Mouse (Mus musculus) midbrain, postnatal 0 days (tissue): ENCODE measurements at regions not wholly inside any gene's neighbourhood (a gene's known extent, or its start where the extent isn't known, plus 50 kb on each side); places are given as distances from the start of the nearest gene placed in this dataset.
A peak's percentile ranks its signal among the peaks of the same experiment; 100 is the strongest.

ENCODE experiments used
- ATAC-seq: fragments of 200-750 bp; cut with Nextera tagmentation; 2 replicates; pipeline ENCODE4 v1.8.0; 2017; ENCODE audit warnings: moderate number of reproducible peaks, mild to moderate bottlenecking, moderate TSS enrichment, moderate library complexity; ENCODE audit not compliant: low FRiP score
- DNase-seq: peaks from one replicate; pipeline ENCODE4 v3.0.0-alpha.2; 2015; ENCODE audit warnings: low spot score
- H3K27ac ChIP-seq: fragments of 300-500 bp; sonication (generic); 2 replicates; pipeline ENCODE4 v1.5.1; 2014; ENCODE audit warnings: low read depth, mild to moderate bottlenecking, low read length, mixed read lengths
- H3K27me3 ChIP-seq: fragments of 300-500 bp; sonication (generic); 2 replicates; pipeline ENCODE4 v1.6.1; 2014; ENCODE audit warnings: low read length, control low read depth, mixed read lengths; ENCODE audit not compliant: insufficient read depth
- H3K36me3 ChIP-seq: fragments of 300-500 bp; sonication (generic); 2 replicates; pipeline ENCODE4 v1.6.1; 2014; ENCODE audit warnings: low read length, control low read depth, mixed read lengths; ENCODE audit not compliant: insufficient read depth
- H3K4me1 ChIP-seq: fragments of 300-500 bp; sonication (generic); 2 replicates; pipeline ENCODE4 v1.6.1; 2014; ENCODE audit warnings: mild to moderate bottlenecking, control low read depth, antibody characterized with exemption, low read length, mixed read lengths; ENCODE audit not compliant: insufficient read depth
- H3K4me2 ChIP-seq: fragments of 300-500 bp; sonication (generic); 2 replicates; pipeline ENCODE4 v1.6.1; 2014; ENCODE audit warnings: low read depth, mild to moderate bottlenecking, low read length, mixed read lengths; ENCODE audit not compliant: poor library complexity, severe bottlenecking
- H3K4me3 ChIP-seq: fragments of 300-500 bp; sonication (generic); 2 replicates; pipeline ENCODE4 v1.5.1; 2014; ENCODE audit warnings: low read depth, mild to moderate bottlenecking, low read length, moderate library complexity
- H3K9ac ChIP-seq: fragments of 300-500 bp; sonication (generic); replicated peaks from 2 replicates; pipeline ENCODE4 v1.6.1; 2014; ENCODE audit warnings: mild to moderate bottlenecking, low read length, moderate library complexity, mixed read lengths; ENCODE audit not compliant: poor library complexity, severe bottlenecking
- H3K9me3 ChIP-seq: fragments of 300-500 bp; sonication (generic); 2 replicates; pipeline ENCODE4 v1.6.1; 2016; ENCODE audit warnings: low read length, control low read depth
- CTCF ChIP-seq: IDR thresholded peaks from 2 replicates; pipeline ENCODE4 v1.5.1; 2016; ENCODE audit warnings: antibody characterized with exemption, mild to moderate bottlenecking
- WGBS: fragments of 180-500 bp; shearing (Covaris S2); extraction: QIAGEN DNeasy Blood & Tissue Kit; methylation state at CpG from one replicate; pipeline ENCODE4 v1.1.7; 2014; 5-methylcytosine and 5-hydroxymethylcytosine counted together

- H3K9ac ChIP-seq = no peak overlapping the region
- DNase-seq (no peak), ATAC-seq (no peak)
- H3K27me3 ChIP-seq = no peaks in the 10 kb centered on the region
- H3K27ac ChIP-seq = no peak overlapping the region
- WGBS = 64% methylated on average over 10 of the region's 10 CpGs
- no peak overlapping the region for H3K4me2 ChIP-seq
- H3K4me1 ChIP-seq = no peaks in the 10 kb centered on the region; the same call in 1 of the 2 replicates
- H3K4me3 ChIP-seq = no peak overlapping the region
- no peak for TF ChIP-seq CTCF
- no peaks in the 10 kb centered on the region for H3K36me3 ChIP-seq
- H3K9me3 ChIP-seq = no peaks in the 10 kb centered on the region
Measured at GRCm38 (mm10) chr13:97510431-97511261, 249.8 kb downstream of the Gm10260 start.

GRCm38 (mm10) chr13:97504949-97505348 lies 255.5 kb downstream of the Gm10260 start:
- DNase-seq (peak; percentile 37), ATAC-seq (no peak)
- TF ChIP-seq CTCF = no peak
- no peaks in the 10 kb centered on the region for H3K27me3 ChIP-seq
- no peak overlapping the region for H3K4me2 ChIP-seq
- no peak overlapping the region for H3K27ac ChIP-seq
- no peaks in the 10 kb centered on the region for H3K4me1 ChIP-seq
- WGBS = 81% methylated on average over 5 of the region's 5 CpGs
- H3K9me3 ChIP-seq = no peaks in the 10 kb centered on the region
- H3K9ac ChIP-seq = no peak overlapping the region
- no peak overlapping the region for H3K4me3 ChIP-seq
- H3K36me3 ChIP-seq = no peaks in the 10 kb centered on the region

- Histone ChIP-seq H3K27me3 (no peaks in the 10 kb centered on the region; the same call in 1 of the 2 replicates), H3K9ac (no peak overlapping the region), H3K4me3 (no peak overlapping the region), H3K4me2 (no peak overlapping the region), H3K27ac (no peak overlapping the region), H3K4me1 (no peaks in the 10 kb centered on the region), H3K9me3 (no peaks in the 10 kb centered on the region), H3K36me3 (no peaks in the 10 kb centered on the region)
- no peak for TF ChIP-seq CTCF
- DNase-seq (no peak), ATAC-seq (no peak)
- 96% methylated on average over 10 of the region's 10 CpGs for WGBS
Measured at GRCm38 (mm10) chr13:97503955-97504739, 256.3 kb downstream of the Gm10260 start.

GRCm38 (mm10) chr13:97503391-97503790 lies 257.0 kb downstream of the Gm10260 start:
- TF ChIP-seq CTCF = no peak
- Histone ChIP-seq H3K9me3 (no peaks in the 10 kb centered on the region), H3K27me3 (no peaks in the 10 kb centered on the region; the same call in 1 of the 2 replicates), H3K9ac (no peak overlapping the region), H3K27ac (no peak overlapping the region), H3K4me1 (no peaks in the 10 kb centered on the region), H3K36me3 (no peaks in the 10 kb centered on the region), H3K4me3 (no peak overlapping the region), H3K4me2 (no peak overlapping the region)
- 89% methylated on average over 5 of the region's 5 CpGs for WGBS
- DNase-seq (no peak), ATAC-seq (no peak)

GRCm38 (mm10) chr13:97500155-97500554 lies 259.2 kb downstream of the Enc1 start:
- no peaks in the 10 kb centered on the region for H3K4me1 ChIP-seq
- no peak overlapping the region for H3K27ac ChIP-seq
- no peak for TF ChIP-seq CTCF
- H3K36me3 ChIP-seq = no peaks in the 10 kb centered on the region
- H3K27me3 ChIP-seq = no peaks in the 10 kb centered on the region; the same call in 1 of the 2 replicates
- 89% methylated on average over 8 of the region's 8 CpGs for WGBS
- no peaks in the 10 kb centered on the region for H3K9me3 ChIP-seq
- DNase-seq (no peak), ATAC-seq (no peak)
- H3K4me3 ChIP-seq = no peak overlapping the region
- no peak overlapping the region for H3K9ac ChIP-seq
- no peak overlapping the region for H3K4me2 ChIP-seq

GRCm38 (mm10) chr13:97498981-97499380 lies 258.1 kb downstream of the Enc1 start:
- WGBS = 93% methylated on average over 5 of the region's 5 CpGs
- no peak for TF ChIP-seq CTCF
- no peak overlapping the region for H3K4me2 ChIP-seq
- DNase-seq (no peak), ATAC-seq (no peak)
- H3K27me3 ChIP-seq = no peaks in the 10 kb centered on the region; the same call in 1 of the 2 replicates
- H3K4me1 ChIP-seq = no peaks in the 10 kb centered on the region
- no peak overlapping the region for H3K4me3 ChIP-seq
- H3K9ac ChIP-seq = no peak overlapping the region
- H3K27ac ChIP-seq = no peak overlapping the region
- H3K9me3 ChIP-seq = no peaks in the 10 kb centered on the region
- H3K36me3 ChIP-seq = no peaks in the 10 kb centered on the region
